In genomic region chr2:93276026-93276425, GRCm38 (mm10) we compare ENCODE assay signal across 23 mouse cellular contexts. TPM values are rescaled to one million over a fixed set of nuclear protein-coding genes. Genes with fewer than 3 reads are reported as not detected.
DNase-seq lines count a peak whose midpoint lies in the region; ATAC-seq lines count a peak whose summit lies in the region.
"Had no signal": no experiment of that assay in that cellular context is flagged by ENCODE, and none has a peak within 500 bp of the region (broad histone marks: within the 10 kb centered on the region; RNA-seq: fewer than 3 reads in every experiment).

No protein-coding gene starts in this region.

- no peak for ATAC-seq in heart, embryonic 11.5 days (replicated peaks; ENCODE audit: insufficient number of reproducible peaks, low FRiP score, low TSS enrichment)
- ATAC-seq: midbrain, embryonic 16.5 days had no signal

- peaks cover 39% of the 10 kb centered on the region for H3K4me1 ChIP-seq in heart, embryonic 11.5 days (ENCODE audit: control insufficient read depth, insufficient read depth, low read length)

- H3K4me2 ChIP-seq in heart, embryonic 11.5 days, result no peak overlapping the region
- H3K4me2 ChIP-seq: forebrain, embryonic 12.5 days; heart, embryonic 12.5 days; hindbrain, embryonic 12.5 days; liver, embryonic 11.5 days; lung, embryonic 14.5 days; stomach, embryonic 15.5 days had no signal

- no peak for DNase-seq in heart, postnatal 4 days
- DNase-seq in left cerebral cortex, postnatal 14 days (ENCODE audit: low spot score in 2 of 2), result peak; percentile 41 to 49
- DNase-seq in left cerebral cortex, adult 11 months (ENCODE audit: low spot score), result no peak
- DNase-seq in fibroblast of lung, adult 2 months (ENCODE audit: low read depth), result peak; percentile 83
- peak; percentile 31 to 41 for DNase-seq in right cerebral cortex, postnatal 36 days (ENCODE audit: low spot score in 2 of 2)
- no peak for DNase-seq in retina, embryonic 14.5 days (ENCODE audit: low spot score)
- DNase-seq in heart, postnatal 25 days (ENCODE audit: low spot score), result no peak
- DNase-seq: cerebellum, adult 11-12 months; gastrocnemius, postnatal 25 days; kidney, adult 8-10 months; kidney, postnatal 36 days; lung, embryonic 14.5 days; spleen, adult 18-20 months; thymus, postnatal 36 days had no signal

- H3K36me3 ChIP-seq in heart, embryonic 11.5 days (ENCODE audit: control insufficient read depth, insufficient read depth, low read length), result peaks cover 3% of the 10 kb centered on the region; the same call in 1 of the 2 replicates
- H3K36me3 ChIP-seq: forebrain, embryonic 12.5 days; G1E; hindbrain, embryonic 12.5 days; stomach, embryonic 15.5 days had no signal

- H3K9me3 ChIP-seq in heart, embryonic 11.5 days (replicated peaks; ENCODE audit: control insufficient read depth, low read length), result no peaks in the 10 kb centered on the region
- H3K9me3 ChIP-seq: forebrain, embryonic 12.5 days; G1E; heart, embryonic 12.5 days; hindbrain, embryonic 12.5 days; stomach, embryonic 15.5 days had no signal

- no peak overlapping the region for H3K4me3 ChIP-seq in heart, embryonic 11.5 days (ENCODE audit: low read depth, low read length)
- H3K4me3 ChIP-seq: forebrain, embryonic 12.5 days; heart, embryonic 12.5 days; hindbrain, embryonic 12.5 days; stomach, embryonic 15.5 days had no signal

- 0 out of 2 replicates have a peak overlapping the region, but pooled peaks have one; percentile 22 for H3K27ac ChIP-seq in heart, embryonic 11.5 days (ENCODE audit: low read depth, low read length)
- H3K27ac ChIP-seq: hindbrain, embryonic 12.5 days had no signal

- H3K9ac ChIP-seq in heart, embryonic 11.5 days (ENCODE audit: low read depth, low read length), result no peak overlapping the region
- H3K9ac ChIP-seq: forebrain, embryonic 12.5 days; hindbrain, embryonic 12.5 days; lung, embryonic 14.5 days; stomach, embryonic 15.5 days had no signal

- no peaks in the 10 kb centered on the region for H3K27me3 ChIP-seq in heart, embryonic 11.5 days (ENCODE audit: control insufficient read depth, insufficient read depth, low read length)
- H3K27me3 ChIP-seq: forebrain, embryonic 12.5 days; heart, embryonic 12.5 days; hindbrain, embryonic 12.5 days; stomach, embryonic 15.5 days had no signal

- intact Hi-C loops in left cerebral cortex, postnatal 14 days (cut with DNase I), result loop anchor here (2.0 to 5.0 kb wide), 2 partner anchors 49 to 57 kb away; no protein-coding TSS in a partner anchor
- intact Hi-C loops in heart, postnatal 25 days (cut with DNase I), result no loop called here

- 90% methylated on average over 7 of the region's 7 CpGs for WGBS in heart, embryonic 11.5 days (ENCODE audit: insufficient replicate concordance)

RNA-seq across cellular contexts. Expression of gene Tspan18, which starts 58.3 kb away (rescaled TPM):
- polyA plus RNA-seq in heart, embryonic 11.5 days (2014; fragmentation: Nextera tagmentation; extraction: Ambion mirVana), result 75.5 and 84.5 TPM in 2 replicates
- total RNA-seq in heart, postnatal 4 days (2021), result 10 to 100 TPM; 60.2 to 64.7 TPM
- 1 to 10 TPM; 3.5 to 7.4 TPM for total RNA-seq in left cerebral cortex, postnatal 14 days (2021)
- total RNA-seq in heart, postnatal 25 days (2021), result 10 to 100 TPM; 15.6 to 18.9 TPM
- total RNA-seq: megakaryocyte progenitor cell, adult 5-6 weeks had no signal

Comparison
In these comparisons a context has a peak if more than half of its experiments do, and no peak if none do; other contexts are left out.
1. DNase-seq: peak in left cerebral cortex, postnatal 14 days (2 of 2), fibroblast of lung, adult 2 months (single experiment) and right cerebral cortex, postnatal 36 days (2 of 2); none in heart, postnatal 4 days (single experiment), left cerebral cortex, adult 11 months (single experiment), retina, embryonic 14.5 days (single experiment) and heart, postnatal 25 days (single experiment).